Mouse (Mus musculus) CH12.LX (cell line): ENCODE measurements around the gene Lrch4. TPM values are rescaled to one million over a fixed set of nuclear protein-coding genes. Genes with fewer than 3 reads are reported as not detected.

Experiments
- DNase-seq: peaks from one replicate; pipeline ENCODE4 v3.0.0-alpha.2; 2013; ENCODE audit errors: extremely low read depth
- H3K27ac ChIP-seq: 2 replicates; pipeline ENCODE4 v1.5.1; 2012; ENCODE audit warnings: low read depth, mild to moderate bottlenecking, control low read depth, moderate library complexity; ENCODE audit not compliant: insufficient read depth
- H3K27me3 ChIP-seq: replicated peaks from 2 replicates; pipeline ENCODE3; 2012; ENCODE audit warnings: inconsistent platforms
- H3K36me3 ChIP-seq, 2 experiments: replicated peaks in 1 of 2; 2 replicates each; pipeline versions ENCODE3 to v1.6.1; 2012; ENCODE audit warnings: inconsistent platforms in 1 of 2, low read length in 1 of 2, mild to moderate bottlenecking in 1 of 2, mixed read lengths in 1 of 2, moderate library complexity in 1 of 2; ENCODE audit not compliant: control insufficient read depth in 1 of 2, insufficient read depth in 1 of 2
- H3K4me1 ChIP-seq, 2 experiments: 2 replicates each; pipeline ENCODE4 v1.6.1; 2012; ENCODE audit warnings: inconsistent platforms in 1 of 2, moderate library complexity in 1 of 2; ENCODE audit not compliant: insufficient read depth in 2 of 2, control insufficient read depth in 1 of 2
- H3K4me2 ChIP-seq: 2 replicates; pipeline ENCODE4 v1.6.1; 2012; ENCODE audit warnings: low read depth, mild to moderate bottlenecking, control low read depth; ENCODE audit not compliant: poor library complexity, insufficient read depth, severe bottlenecking
- H3K4me3 ChIP-seq, 3 experiments: fragments of 150-350 bp in 1 of 3; sonication (generic) in 1 of 3; replicated peaks in 1 of 3; 2 replicates each; pipeline versions ENCODE3 to v1.5.1; 2011 to 2012; ENCODE audit warnings: low read depth in 2 of 3, low read length in 2 of 3, mild to moderate bottlenecking in 2 of 3, moderate library complexity in 2 of 3, control low read depth in 1 of 3, improper control_type of control experiment in 1 of 3, inconsistent platforms in 1 of 3, mixed read lengths in 1 of 3; ENCODE audit not compliant: poor library complexity in 1 of 3
- H3K79me2 ChIP-seq: replicated peaks from 2 replicates; pipeline ENCODE4 v1.6.1; 2012; ENCODE audit warnings: mild to moderate bottlenecking, moderate library complexity; ENCODE audit not compliant: control insufficient read depth, poor library complexity, insufficient read depth, severe bottlenecking; ENCODE audit errors: extremely low read depth
- H3K9ac ChIP-seq: 2 replicates; pipeline ENCODE4 v1.6.1; 2012; ENCODE audit warnings: low read depth, mild to moderate bottlenecking, control low read depth, moderate library complexity; ENCODE audit not compliant: insufficient read depth
- H3K9me3 ChIP-seq: replicated peaks from 2 replicates; pipeline ENCODE3; 2012; ENCODE audit warnings: low read length, inconsistent platforms, mixed read lengths
- CHD1 ChIP-seq: IDR thresholded peaks from 2 replicates; pipeline ENCODE4 v1.6.1; 2012; ENCODE audit warnings: low read depth, low read length, improper control_type of control experiment, inconsistent platforms
- CTCF ChIP-seq, 2 experiments: IDR thresholded peaks in 1 of 2; conservative IDR thresholded peaks in 1 of 2; 2 replicates each; pipeline ENCODE4 v1.5.1; 2011 to 2012; ENCODE audit warnings: low read depth in 2 of 2, low read length in 2 of 2, improper control_type of control experiment in 1 of 2, inconsistent platforms in 1 of 2, mild to moderate bottlenecking in 1 of 2, moderate library complexity in 1 of 2
- HCFC1 ChIP-seq: IDR thresholded peaks from 2 replicates; pipeline ENCODE4 v1.6.1; 2012; ENCODE audit warnings: low read depth, mild to moderate bottlenecking, inconsistent platforms, low read length, improper control_type of control experiment
- JUN ChIP-seq: IDR thresholded peaks from 2 replicates; pipeline ENCODE4 v1.6.1; 2011; ENCODE audit warnings: low read depth, mild to moderate bottlenecking, low read length, improper control_type of control experiment, moderate library complexity; ENCODE audit not compliant: insufficient read depth
- KAT2A ChIP-seq: IDR thresholded peaks from 2 replicates; pipeline ENCODE4 v1.6.1; 2012; ENCODE audit warnings: low read length, improper control_type of control experiment, inconsistent platforms; ENCODE audit not compliant: insufficient replicate concordance
- MAFK ChIP-seq: IDR thresholded peaks from 2 replicates; pipeline ENCODE4 v1.6.1; 2011; ENCODE audit warnings: low read length, improper control_type of control experiment; ENCODE audit not compliant: insufficient replicate concordance
- MAZ ChIP-seq: IDR thresholded peaks from 2 replicates; pipeline ENCODE4 v1.6.1; 2012; ENCODE audit warnings: low read depth, mild to moderate bottlenecking, inconsistent platforms, low read length, improper control_type of control experiment, moderate library complexity
- MEF2A ChIP-seq: IDR thresholded peaks from 2 replicates; pipeline ENCODE4 v1.6.1; 2014; ENCODE audit warnings: low read depth, mild to moderate bottlenecking, inconsistent platforms, low read length, improper control_type of control experiment, borderline replicate concordance
- MYC ChIP-seq: IDR thresholded peaks from 2 replicates; pipeline ENCODE4 v1.6.1; 2011; ENCODE audit warnings: low read depth, mild to moderate bottlenecking, improper control_type of control experiment, low read length
- NRF1 ChIP-seq: IDR thresholded peaks from 2 replicates; pipeline ENCODE4 v1.6.1; 2014; ENCODE audit warnings: low read depth, mild to moderate bottlenecking, inconsistent platforms, low read length, improper control_type of control experiment, moderate library complexity
- PAX5 ChIP-seq: IDR thresholded peaks from 2 replicates; pipeline ENCODE4 v1.6.1; 2012; ENCODE audit warnings: low read length, inconsistent platforms, mixed read lengths
- SMC3 ChIP-seq: IDR thresholded peaks from 2 replicates; pipeline ENCODE4 v1.6.1; 2011; ENCODE audit warnings: low read depth, low read length, improper control_type of control experiment
- TCF12 ChIP-seq: IDR thresholded peaks from 2 replicates; pipeline ENCODE4 v1.6.1; 2014; ENCODE audit warnings: low read depth, mild to moderate bottlenecking, inconsistent platforms, low read length, improper control_type of control experiment
- UBTF ChIP-seq: IDR thresholded peaks from 2 replicates; pipeline ENCODE4 v1.6.1; 2012; ENCODE audit warnings: low read depth, mild to moderate bottlenecking, inconsistent platforms, low read length, improper control_type of control experiment, moderate library complexity
- USF1 ChIP-seq: IDR thresholded peaks from 2 replicates; pipeline ENCODE4 v1.6.1; 2014; ENCODE audit warnings: low read depth, mild to moderate bottlenecking, inconsistent platforms, low read length, improper control_type of control experiment
- ZKSCAN1 ChIP-seq: IDR thresholded peaks from 2 replicates; pipeline ENCODE4 v1.6.1; 2012; ENCODE audit warnings: low read depth, inconsistent platforms, low read length, improper control_type of control experiment, borderline replicate concordance
- ZMIZ1 ChIP-seq: IDR thresholded peaks from 2 replicates; pipeline ENCODE4 v1.6.1; 2012; ENCODE audit warnings: low read depth, mild to moderate bottlenecking, inconsistent platforms, low read length, improper control_type of control experiment
- dilution Hi-C: fragments of 300-500 bp; cut with MboI; formaldehyde crosslinking; loops from 2 replicates; pipeline ENCODE4 v1.14.3; 2020; ENCODE audit warnings: low sequenced_read_pairs; ENCODE audit not compliant: extremely low pct_unique_long_range_greater_than_20kb, extremely low pct_ligation_motif_present
- in situ Hi-C: fragments of 300-500 bp; cut with MboI; formaldehyde crosslinking; loops from 3 replicates; pipeline ENCODE4 v1.14.3; 2019; ENCODE audit warnings: low sequenced_read_pairs, low pct_ligation_motif_present, low pct_unique_long_range_greater_than_20kb, mixed read lengths
- polyA plus RNA-seq: library from polyadenylated mRNA; unstranded; fragments of >175 nt; gene quantifications from 2 replicates; pipeline ENCODE4 v1.2.1, GENCODE M21; 2012; ENCODE audit warnings: low read depth; ENCODE audit not compliant: insufficient read length
- total RNA-seq, 2 experiments: library from RNA; depleted of rRNA; stranded (reverse); fragments of 300-350 nt in 1 of 2; fragments of >200 nt in 1 of 2; gene quantifications; 2 replicates each; pipeline ENCODE4 v1.2.3; 2012 to 2014

Lrch4 gene
- total and polyA plus RNA-seq, 3 experiments, result 9.9 to 62.1 (median 25.6) TPM

DNA sequence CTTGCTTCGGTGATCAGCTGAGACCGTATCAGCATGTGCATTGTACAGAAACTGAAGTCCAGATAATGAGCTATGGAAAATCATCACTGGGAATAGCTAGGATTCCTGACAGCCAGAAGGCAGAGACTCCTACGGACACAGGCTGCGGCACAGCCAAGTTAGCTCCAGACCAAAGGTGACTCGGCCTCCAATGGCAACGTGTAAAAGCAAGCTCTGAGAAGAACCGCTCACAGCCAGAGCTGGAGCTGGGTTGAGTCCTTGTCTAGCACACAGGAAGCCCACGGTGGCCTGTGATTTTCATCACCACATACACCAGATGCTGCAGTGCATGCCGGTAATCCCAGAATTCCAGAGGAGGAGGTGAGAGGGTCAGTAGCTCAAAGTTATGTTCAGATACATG lies 61.6 kb downstream of the Lrch4 start:
- no peak overlapping the region for H3K4me3 ChIP-seq
- dilution Hi-C loops (no loop called here), in situ Hi-C loops (no loop called here)
- no peak overlapping the region for H3K4me2 ChIP-seq
- no peak overlapping the region for H3K9ac ChIP-seq
- no peaks in the 10 kb centered on the region for H3K9me3 ChIP-seq
- H3K27ac ChIP-seq, result no peak overlapping the region
- TF ChIP-seq ZKSCAN1 (no peak), CHD1 (no peak), HCFC1 (no peak), SMC3 (no peak), PAX5 (no peak), KAT2A (no peak), JUN (no peak), UBTF (no peak), NRF1 (no peak), ZMIZ1 (no peak), MEF2A (no peak), MAZ (no peak), TCF12 (no peak), MAFK (no peak), USF1 (no peak), CTCF (conservative IDR thresholded peaks at IDR 0.05 in 1 of 2, IDR thresholded peaks at IDR 0.05 in 1 of 2; ENCODE audit: low read depth in 2 of 2, low read length in 2 of 2) (no peak), MYC (no peak)
- H3K36me3 ChIP-seq, result no peaks in the 10 kb centered on the region
- H3K4me1 ChIP-seq, result peaks cover 0 to 7% of the 10 kb centered on the region in 2 experiments; a peak in 1 of 4 replicates
- H3K27me3 ChIP-seq, result no peaks in the 10 kb centered on the region
- H3K79me2 ChIP-seq, result no peaks in the 10 kb centered on the region
- DNase-seq, result no peak

Other genes starting within 250 kb of the Lrch4 start
Only the 20 nearest of the 22 such genes appear.
- 0.04 TPM in 1 of 2 replicates, not detected in the other for gene Zan, start 152.1 kb upstream of the Lrch4 start, total RNA-seq (2012; rRNA removed)
- not detected in 2 replicates for gene Zan, start 152.1 kb upstream of the Lrch4 start, total RNA-seq (2014; rRNA removed)
- 0.10 and 0.78 TPM in 2 replicates for gene Zan, start 152.1 kb upstream of the Lrch4 start, polyA plus RNA-seq
- gene Pop7, start 126.6 kb upstream of the Lrch4 start, total RNA-seq (2012; rRNA removed), result 38.5 and 44.9 TPM in 2 replicates
- 44.2 and 44.9 TPM in 2 replicates for gene Pop7, start 126.6 kb upstream of the Lrch4 start, total RNA-seq (2014; rRNA removed)
- 34.6 and 35.0 TPM in 2 replicates for gene Pop7, start 126.6 kb upstream of the Lrch4 start, polyA plus RNA-seq
- gene Gigyf1, start 110.6 kb upstream of the Lrch4 start, total RNA-seq (2012; rRNA removed), result 4.9 and 5.9 TPM in 2 replicates
- gene Gigyf1, start 110.6 kb upstream of the Lrch4 start, total RNA-seq (2014; rRNA removed), result 0.98 and 1.3 TPM in 2 replicates
- gene Gigyf1, start 110.6 kb upstream of the Lrch4 start, polyA plus RNA-seq, result 12.3 and 14.0 TPM in 2 replicates
- gene Epo, start 95.9 kb upstream of the Lrch4 start, total RNA-seq (2012; rRNA removed), result not detected in 2 replicates
- not detected in 2 replicates for gene Epo, start 95.9 kb upstream of the Lrch4 start, total RNA-seq (2014; rRNA removed)
- gene Epo, start 95.9 kb upstream of the Lrch4 start, polyA plus RNA-seq, result not detected in 2 replicates
- 388 and 480 TPM in 2 replicates for gene Gnb2, start 95.6 kb upstream of the Lrch4 start, total RNA-seq (2012; rRNA removed)
- gene Gnb2, start 95.6 kb upstream of the Lrch4 start, total RNA-seq (2014; rRNA removed), result 261 and 264 TPM in 2 replicates
- 312 and 327 TPM in 2 replicates for gene Gnb2, start 95.6 kb upstream of the Lrch4 start, polyA plus RNA-seq
- not detected in 2 replicates for gene Actl6b, start 75.6 kb upstream of the Lrch4 start, total RNA-seq (2012; rRNA removed)
- not detected in 2 replicates for gene Actl6b, start 75.6 kb upstream of the Lrch4 start, total RNA-seq (2014; rRNA removed)
- gene Actl6b, start 75.6 kb upstream of the Lrch4 start, polyA plus RNA-seq, result not detected in 2 replicates
- gene Tfr2, start 59.3 kb upstream of the Lrch4 start, total RNA-seq (2012; rRNA removed), result 1.3 and 2.2 TPM in 2 replicates
- 0.50 and 0.67 TPM in 2 replicates for gene Tfr2, start 59.3 kb upstream of the Lrch4 start, total RNA-seq (2014; rRNA removed)
- 1.1 and 2.2 TPM in 2 replicates for gene Tfr2, start 59.3 kb upstream of the Lrch4 start, polyA plus RNA-seq
- gene Mospd3, start 28.1 kb upstream of the Lrch4 start, total RNA-seq (2012; rRNA removed), result 4.2 and 5.5 TPM in 2 replicates
- 0.76 and 1.5 TPM in 2 replicates for gene Mospd3, start 28.1 kb upstream of the Lrch4 start, total RNA-seq (2014; rRNA removed)
- 18.3 and 23.7 TPM in 2 replicates for gene Mospd3, start 28.1 kb upstream of the Lrch4 start, polyA plus RNA-seq
- 0.30 and 0.46 TPM in 2 replicates for gene Pcolce, start 15.3 kb upstream of the Lrch4 start, total RNA-seq (2012; rRNA removed)
- gene Pcolce, start 15.3 kb upstream of the Lrch4 start, total RNA-seq (2014; rRNA removed), result not detected in 2 replicates
- gene Pcolce, start 15.3 kb upstream of the Lrch4 start, polyA plus RNA-seq, result 0.76 and 0.97 TPM in 2 replicates
- gene Fbxo24, start 119 bp upstream of the Lrch4 start, total RNA-seq (2012; rRNA removed), result 0.13 TPM in 2 replicates
- not detected in 2 replicates for gene Fbxo24, start 119 bp upstream of the Lrch4 start, total RNA-seq (2014; rRNA removed)
- gene Fbxo24, start 119 bp upstream of the Lrch4 start, polyA plus RNA-seq, result 0.24 and 0.26 TPM in 2 replicates
- 1.1 and 1.5 TPM in 2 replicates for gene Gm20605, start 54 bp downstream of the Lrch4 start, total RNA-seq (2012; rRNA removed)
- gene Gm20605, start 54 bp downstream of the Lrch4 start, total RNA-seq (2014; rRNA removed), result 0.50 and 1.1 TPM in 2 replicates
- gene Gm20605, start 54 bp downstream of the Lrch4 start, polyA plus RNA-seq, result 7.4 and 9.0 TPM in 2 replicates
- 2.2 and 2.4 TPM in 2 replicates for gene Sap25, start 12.2 kb downstream of the Lrch4 start, total RNA-seq (2012; rRNA removed)
- 0.72 and 2.1 TPM in 2 replicates for gene Sap25, start 12.2 kb downstream of the Lrch4 start, total RNA-seq (2014; rRNA removed)
- 12.1 and 16.6 TPM in 2 replicates for gene Sap25, start 12.2 kb downstream of the Lrch4 start, polyA plus RNA-seq
- not detected in 2 replicates for gene Irs3, start 16.6 kb downstream of the Lrch4 start, total RNA-seq (2012; rRNA removed)
- gene Irs3, start 16.6 kb downstream of the Lrch4 start, total RNA-seq (2014; rRNA removed), result not detected in 2 replicates
- not detected in 2 replicates for gene Irs3, start 16.6 kb downstream of the Lrch4 start, polyA plus RNA-seq
- gene Agfg2, start 55.6 kb downstream of the Lrch4 start, total RNA-seq (2012; rRNA removed), result 8.7 and 10.0 TPM in 2 replicates
- gene Agfg2, start 55.6 kb downstream of the Lrch4 start, total RNA-seq (2014; rRNA removed), result 11.5 and 13.4 TPM in 2 replicates
- gene Agfg2, start 55.6 kb downstream of the Lrch4 start, polyA plus RNA-seq, result 16.7 and 16.8 TPM in 2 replicates
- 0.67 and 1.4 TPM in 2 replicates for gene Nyap1, start 112.5 kb downstream of the Lrch4 start, total RNA-seq (2012; rRNA removed)
- gene Nyap1, start 112.5 kb downstream of the Lrch4 start, total RNA-seq (2014; rRNA removed), result 0.28 and 0.34 TPM in 2 replicates
- 0.35 and 0.43 TPM in 2 replicates for gene Nyap1, start 112.5 kb downstream of the Lrch4 start, polyA plus RNA-seq
- 32.0 and 39.9 TPM in 2 replicates for gene Tsc22d4, start 116.6 kb downstream of the Lrch4 start, total RNA-seq (2012; rRNA removed)
- 26.4 and 28.2 TPM in 2 replicates for gene Tsc22d4, start 116.6 kb downstream of the Lrch4 start, total RNA-seq (2014; rRNA removed)
- gene Tsc22d4, start 116.6 kb downstream of the Lrch4 start, polyA plus RNA-seq, result 91.2 and 103 TPM in 2 replicates
- 31.6 and 34.6 TPM in 2 replicates for gene Ppp1r35, start 149.7 kb downstream of the Lrch4 start, total RNA-seq (2012; rRNA removed)
- 11.8 and 17.3 TPM in 2 replicates for gene Ppp1r35, start 149.7 kb downstream of the Lrch4 start, total RNA-seq (2014; rRNA removed)
- gene Ppp1r35, start 149.7 kb downstream of the Lrch4 start, polyA plus RNA-seq, result 23.3 and 24.1 TPM in 2 replicates
- 32.7 and 38.5 TPM in 2 replicates for gene Mepce, start 158.5 kb downstream of the Lrch4 start, total RNA-seq (2012; rRNA removed)
- gene Mepce, start 158.5 kb downstream of the Lrch4 start, total RNA-seq (2014; rRNA removed), result 31.1 and 37.3 TPM in 2 replicates
- 42.4 and 43.7 TPM in 2 replicates for gene Mepce, start 158.5 kb downstream of the Lrch4 start, polyA plus RNA-seq
- 1.3 and 1.9 TPM in 2 replicates for gene Zcwpw1, start 158.7 kb downstream of the Lrch4 start, total RNA-seq (2012; rRNA removed)
- 2.3 and 3.0 TPM in 2 replicates for gene Zcwpw1, start 158.7 kb downstream of the Lrch4 start, total RNA-seq (2014; rRNA removed)
- 1.5 and 2.8 TPM in 2 replicates for gene Zcwpw1, start 158.7 kb downstream of the Lrch4 start, polyA plus RNA-seq
- gene Pilra, start 207.2 kb downstream of the Lrch4 start, total RNA-seq (2012; rRNA removed), result 0.08 and 0.13 TPM in 2 replicates
- not detected in 2 replicates for gene Pilra, start 207.2 kb downstream of the Lrch4 start, total RNA-seq (2014; rRNA removed)
- gene Pilra, start 207.2 kb downstream of the Lrch4 start, polyA plus RNA-seq, result 0.42 and 0.66 TPM in 2 replicates